In genomic region chr1:190044036-190044435, GRCm38 (mm10) we compare ENCODE assay signal across 26 mouse cellular contexts.
DNase-seq lines count a peak whose midpoint lies in the region; ATAC-seq and TF ChIP-seq lines count a peak whose summit lies in the region.
"Had no signal": no experiment of that assay in that cellular context is flagged by ENCODE, and none has a peak within 500 bp of the region (broad histone marks: within the 10 kb centered on the region; RNA-seq: fewer than 3 reads in every experiment).

No protein-coding gene starts in this region.

- no peak overlapping the region for H3K4me2 ChIP-seq in kidney, embryonic 16.5 days (replicated peaks; ENCODE audit: low read depth, low read length)
- H3K4me2 ChIP-seq in liver, embryonic 15.5 days = no peak overlapping the region
- H3K4me2 ChIP-seq in liver, embryonic 12.5 days = no peak overlapping the region
- H3K4me2 ChIP-seq in liver, postnatal 0 days (ENCODE audit: low read depth, low read length) = no peak overlapping the region
- H3K4me2 ChIP-seq: embryonic facial prominence, embryonic 12.5 days; embryonic facial prominence, embryonic 15.5 days; heart, embryonic 12.5 days; heart, embryonic 15.5 days had no signal

- no peaks in the 10 kb centered on the region for H3K36me3 ChIP-seq in kidney, embryonic 16.5 days (ENCODE audit: insufficient read depth, low read length)
- no peaks in the 10 kb centered on the region for H3K36me3 ChIP-seq in liver, embryonic 15.5 days (replicated peaks)
- H3K36me3 ChIP-seq in liver, embryonic 12.5 days = no peaks in the 10 kb centered on the region
- H3K36me3 ChIP-seq in liver, postnatal 0 days (replicated peaks; ENCODE audit: insufficient read depth, low read length) = no peaks in the 10 kb centered on the region
- H3K36me3 ChIP-seq: embryonic facial prominence, embryonic 12.5 days; embryonic facial prominence, embryonic 15.5 days; heart, embryonic 12.5 days; heart, embryonic 15.5 days had no signal

- no peak overlapping the region for H3K27ac ChIP-seq in kidney, embryonic 16.5 days (ENCODE audit: low read length)
- H3K27ac ChIP-seq in liver, embryonic 15.5 days (replicated peaks) = 0 out of 2 replicates have a peak overlapping the region, but pooled peaks have one; percentile 69
- no peak overlapping the region for H3K27ac ChIP-seq in liver, embryonic 12.5 days
- peak overlapping the region; percentile 96 for H3K27ac ChIP-seq in liver, postnatal 0 days (ENCODE audit: low read depth)
- H3K27ac ChIP-seq: embryonic facial prominence, embryonic 12.5 days; embryonic facial prominence, embryonic 15.5 days; gastrocnemius, adult 2 months; heart, embryonic 15.5 days had no signal

- no peak for ATAC-seq in kidney, embryonic 16.5 days (ENCODE audit: low FRiP score, low TSS enrichment)
- no peak for ATAC-seq in liver, embryonic 15.5 days (ENCODE audit: insufficient read depth)
- ATAC-seq in liver, embryonic 12.5 days = no peak
- ATAC-seq in liver, postnatal 0 days = no peak
- ATAC-seq: CD4-positive, CD25-positive, alpha-beta regulatory T cell, adult 4 months; forebrain, embryonic 14.5 days; forebrain, postnatal 0 days had no signal

- no peaks in the 10 kb centered on the region for H3K27me3 ChIP-seq in kidney, embryonic 16.5 days (ENCODE audit: insufficient read depth, low read length)
- no peaks in the 10 kb centered on the region for H3K27me3 ChIP-seq in liver, embryonic 15.5 days
- H3K27me3 ChIP-seq in liver, embryonic 12.5 days (replicated peaks) = no peaks in the 10 kb centered on the region
- H3K27me3 ChIP-seq in liver, postnatal 0 days (ENCODE audit: insufficient read depth, low read length) = no peaks in the 10 kb centered on the region
- H3K27me3 ChIP-seq: embryonic facial prominence, embryonic 15.5 days; heart, embryonic 12.5 days; heart, embryonic 15.5 days had no signal

- H3K4me1 ChIP-seq in kidney, embryonic 16.5 days (ENCODE audit: insufficient read depth, low read length) = no peaks in the 10 kb centered on the region
- H3K4me1 ChIP-seq in liver, embryonic 15.5 days (replicated peaks) = peaks cover 16% of the 10 kb centered on the region
- H3K4me1 ChIP-seq in liver, embryonic 12.5 days = peaks cover 10% of the 10 kb centered on the region; the same call in 1 of the 2 replicates
- 0 out of 2 replicates have a peak, but pooled peaks cover 4% of the 10 kb centered on the region for H3K4me1 ChIP-seq in liver, postnatal 0 days (ENCODE audit: insufficient read depth)
- H3K4me1 ChIP-seq: embryonic facial prominence, embryonic 12.5 days; embryonic facial prominence, embryonic 15.5 days; heart, embryonic 15.5 days had no signal

- no peaks in the 10 kb centered on the region for H3K9me3 ChIP-seq in kidney, embryonic 16.5 days (ENCODE audit: low read length)
- H3K9me3 ChIP-seq in liver, embryonic 15.5 days (replicated peaks) = no peaks in the 10 kb centered on the region
- H3K9me3 ChIP-seq in liver, embryonic 12.5 days (replicated peaks) = no peaks in the 10 kb centered on the region
- no peaks in the 10 kb centered on the region for H3K9me3 ChIP-seq in liver, postnatal 0 days (ENCODE audit: low read length)
- H3K9me3 ChIP-seq: embryonic facial prominence, embryonic 12.5 days; embryonic facial prominence, embryonic 15.5 days; heart, embryonic 12.5 days; heart, embryonic 15.5 days had no signal

- peak; percentile 21 for DNase-seq in kidney, adult 18-20 months
- DNase-seq in kidney, adult 9 months = peak; percentile 63
- DNase-seq in kidney, postnatal 10 days = no peak
- no peak for DNase-seq in liver, postnatal 0 days
- no peak for DNase-seq in urinary bladder, postnatal 10 days (ENCODE audit: low spot score)
- DNase-seq: adrenal gland, adult 2 months; adrenal gland, postnatal 14 days; cerebellum, adult 11 months; cerebellum, adult 2 months; cerebellum, adult 9-11 months; cerebellum, postnatal 25 days; forebrain, postnatal 0 days; gastrocnemius, adult 2 months; gastrocnemius, postnatal 14 days; heart, adult 11 months; heart, postnatal 10 days; heart, postnatal 4 days had no signal

- no peak for TF ChIP-seq CTCF in liver, postnatal 0 days (IDR thresholded peaks at IDR 0.05; ENCODE audit: low read depth)

- no peak overlapping the region for H3K9ac ChIP-seq in kidney, embryonic 16.5 days (replicated peaks; ENCODE audit: low read length)
- no peak overlapping the region for H3K9ac ChIP-seq in liver, embryonic 15.5 days
- H3K9ac ChIP-seq in liver, embryonic 12.5 days = no peak overlapping the region
- H3K9ac ChIP-seq in liver, postnatal 0 days (replicated peaks) = no peak overlapping the region
- H3K9ac ChIP-seq: embryonic facial prominence, embryonic 12.5 days; embryonic facial prominence, embryonic 15.5 days; forebrain, postnatal 0 days; heart, embryonic 12.5 days; heart, embryonic 15.5 days had no signal

- 50% methylated on average over 3 of the region's 3 CpGs for WGBS in kidney, embryonic 16.5 days
- 12% methylated on average over 3 of the region's 3 CpGs for WGBS in liver, embryonic 15.5 days (ENCODE audit: insufficient replicate concordance)
- WGBS in liver, embryonic 12.5 days (ENCODE audit: insufficient replicate concordance) = 14% methylated on average over 3 of the region's 3 CpGs
- WGBS in liver, postnatal 0 days (ENCODE audit: insufficient replicate concordance) = 26% methylated on average over 3 of the region's 3 CpGs

- TF ChIP-seq EP300 in liver, postnatal 0 days (IDR thresholded peaks at IDR 0.05; ENCODE audit: low read depth) = no peak

- no peak overlapping the region for H3K4me3 ChIP-seq in kidney, embryonic 16.5 days (ENCODE audit: low read length)
- H3K4me3 ChIP-seq in liver, embryonic 15.5 days (replicated peaks) = no peak overlapping the region
- no peak overlapping the region for H3K4me3 ChIP-seq in liver, embryonic 12.5 days
- H3K4me3 ChIP-seq in liver, postnatal 0 days (ENCODE audit: low read depth, low read length) = no peak overlapping the region
- H3K4me3 ChIP-seq: embryonic facial prominence, embryonic 12.5 days; embryonic facial prominence, embryonic 15.5 days; gastrocnemius, adult 2 months; heart, embryonic 12.5 days; heart, embryonic 15.5 days had no signal

Comparison
In these comparisons a context has a peak if more than half of its experiments do, and no peak if none do; other contexts are left out.
1. DNase-seq: peak in kidney, adult 18-20 months (single experiment) and kidney, adult 9 months (single experiment); none in kidney, postnatal 10 days (single experiment), liver, postnatal 0 days (single experiment) and urinary bladder, postnatal 10 days (single experiment).
2. H3K27ac ChIP-seq: peak in liver, embryonic 15.5 days (single experiment) and liver, postnatal 0 days (single experiment); none in kidney, embryonic 16.5 days (single experiment) and liver, embryonic 12.5 days (single experiment).